Comparison of ENCODE assay signal across 8 mouse cellular contexts in genomic region chr7:24363228-24363627, GRCm38 (mm10). TPM values are rescaled to one million over a fixed set of nuclear protein-coding genes. Genes with fewer than 3 reads are reported as not detected.
DNase-seq lines count a peak whose midpoint lies in the region; ATAC-seq and TF ChIP-seq lines count a peak whose summit lies in the region.

No protein-coding gene starts in this region.

- no peaks in the 10 kb centered on the region for H3K36me3 ChIP-seq in limb, embryonic 11.5 days (ENCODE audit: control insufficient read depth, insufficient read depth, low read length)
- 0 out of 2 replicates have a peak, but pooled peaks cover 2% of the 10 kb centered on the region for H3K36me3 ChIP-seq in limb, embryonic 10.5 days

- no peak overlapping the region for H3K27ac ChIP-seq in cerebellum, adult 2 months (ENCODE audit: insufficient read depth, low read length)
- H3K27ac ChIP-seq in limb, embryonic 11.5 days (replicated peaks; ENCODE audit: low read depth, low read length) = no peak overlapping the region
- no peak overlapping the region for H3K27ac ChIP-seq in limb, embryonic 10.5 days
- no peak overlapping the region for H3K27ac ChIP-seq in bone marrow, adult 2 months (ENCODE audit: control insufficient read depth, insufficient read depth, low read depth, low read length, poor library complexity)

- no peaks in the 10 kb centered on the region for H3K4me1 ChIP-seq in cerebellum, adult 2 months (ENCODE audit: control insufficient read depth, insufficient read depth, low read length)
- no peaks in the 10 kb centered on the region for H3K4me1 ChIP-seq in limb, embryonic 11.5 days (ENCODE audit: control insufficient read depth, insufficient read depth, low read length)
- no peaks in the 10 kb centered on the region for H3K4me1 ChIP-seq in limb, embryonic 10.5 days
- H3K4me1 ChIP-seq in bone marrow, adult 2 months (ENCODE audit: control insufficient read depth, insufficient read depth, low read length) = peaks cover 2% of the 10 kb centered on the region; the same call in 1 of the 2 replicates

- DNase-seq in cerebellum, adult 2 months = no peak
- no peak for DNase-seq in cerebellum, adult 11-12 months
- peak; percentile 69 for DNase-seq in limb, embryonic 11.5 days (ENCODE audit: low spot score)
- DNase-seq in limb, embryonic 10.5 days (ENCODE audit: low spot score) = no peak
- peak; percentile 33 for DNase-seq in lung, postnatal 10 days
- DNase-seq in ovary, postnatal 36 days (ENCODE audit: low spot score) = no peak
- DNase-seq in urinary bladder, postnatal 10 days (ENCODE audit: low spot score) = no peak

- no peak overlapping the region for H3K9ac ChIP-seq in limb, embryonic 11.5 days (ENCODE audit: low read length)

- 0 out of 2 replicates have a peak, but pooled peaks have one; percentile 18 for TF ChIP-seq CTCF in cerebellum, adult 2 months (IDR thresholded peaks at IDR 0.05; ENCODE audit: borderline replicate concordance, insufficient read depth, low read depth, low read length)
- peak; percentile 40 for TF ChIP-seq CTCF in bone marrow, adult 2 months (IDR thresholded peaks at IDR 0.05; ENCODE audit: control insufficient read depth, insufficient read depth, low read length)

- 17% methylated on average over 7 of the region's 7 CpGs for WGBS in cerebellum, adult 2 months
- WGBS in limb, embryonic 11.5 days = 29% methylated on average over 6 of the region's 7 CpGs
- WGBS in limb, embryonic 10.5 days = 24% methylated on average over 7 of the region's 7 CpGs
- 17% methylated on average over 7 of the region's 7 CpGs for WGBS in bone marrow, adult 2 months

- no peaks in the 10 kb centered on the region; the same call in 1 of the 2 replicates for H3K9me3 ChIP-seq in limb, embryonic 11.5 days (ENCODE audit: control insufficient read depth, low read length)
- H3K9me3 ChIP-seq in limb, embryonic 10.5 days (replicated peaks) = no peaks in the 10 kb centered on the region; the same call in 1 of the 2 replicates

- no peak overlapping the region for H3K4me3 ChIP-seq in cerebellum, adult 2 months (replicated peaks; ENCODE audit: insufficient read depth, low read depth, low read length)
- no peak overlapping the region for H3K4me3 ChIP-seq in limb, embryonic 11.5 days (ENCODE audit: low read depth, low read length)
- no peak overlapping the region for H3K4me3 ChIP-seq in limb, embryonic 10.5 days
- no peak overlapping the region for H3K4me3 ChIP-seq in bone marrow, adult 2 months (replicated peaks; ENCODE audit: control insufficient read depth, low read depth, low read length)

- TF ChIP-seq POLR2A in cerebellum, adult 2 months (IDR thresholded peaks at IDR 0.05; ENCODE audit: borderline replicate concordance, insufficient read depth, low read length) = no peak
- TF ChIP-seq POLR2A in bone marrow, adult 2 months (IDR thresholded peaks at IDR 0.05; ENCODE audit: borderline replicate concordance, control insufficient read depth, low read depth, low read length) = no peak

- ATAC-seq in limb, embryonic 11.5 days (ENCODE audit: insufficient number of reproducible peaks, low FRiP score, low TSS enrichment, low read depth) = no peak

- H3K27me3 ChIP-seq in cerebellum, adult 2 months (ENCODE audit: control insufficient read depth, insufficient read depth, low read length) = no peaks in the 10 kb centered on the region
- no peaks in the 10 kb centered on the region for H3K27me3 ChIP-seq in limb, embryonic 11.5 days (ENCODE audit: control insufficient read depth, insufficient read depth, low read length)
- H3K27me3 ChIP-seq in limb, embryonic 10.5 days (ENCODE audit: low read depth, poor library complexity, severe bottlenecking) = 0 out of 2 replicates have a peak, but pooled peaks cover 4% of the 10 kb centered on the region

- H3K4me2 ChIP-seq in limb, embryonic 11.5 days (ENCODE audit: low read depth, severe bottlenecking) = no peak overlapping the region

RNA-seq across cellular contexts. Expression of gene Kcnn4, which starts 6.8 kb away (rescaled TPM):
- polyA plus RNA-seq in cerebellum, adult 2 months (2012; rRNA removed) = 0.49 and 0.59 TPM in 2 replicates
- 2.6 and 2.7 TPM in 2 replicates for polyA plus RNA-seq in limb, embryonic 11.5 days (2014; fragmentation: Nextera tagmentation; extraction: Ambion mirVana)
- polyA plus RNA-seq in limb, embryonic 10.5 days (2016; fragmentation: Nextera tagmentation; extraction: Ambion mirVana) = 3.6 and 4.0 TPM in 2 replicates
- polyA plus RNA-seq in bone marrow, adult 2 months (2011; ENCODE audit: insufficient read depth, insufficient read length, low replicate concordance, missing spikeins) = 118 and 180 TPM in 2 replicates

RNA-seq across cellular contexts. Expression of gene Lypd5, which starts 14.2 kb away (rescaled TPM):
- not detected in 2 replicates for polyA plus RNA-seq in cerebellum, adult 2 months (2012; rRNA removed)
- not detected in 2 replicates for polyA plus RNA-seq in limb, embryonic 11.5 days (2014; fragmentation: Nextera tagmentation; extraction: Ambion mirVana)
- polyA plus RNA-seq in limb, embryonic 10.5 days (2016; fragmentation: Nextera tagmentation; extraction: Ambion mirVana) = not detected in 2 replicates
- not detected in 2 replicates for polyA plus RNA-seq in bone marrow, adult 2 months (2011; ENCODE audit: insufficient read depth, insufficient read length, low replicate concordance, missing spikeins)

RNA-seq across cellular contexts. Expression of gene Tescl, which starts 29.5 kb away (rescaled TPM):
- polyA plus RNA-seq in cerebellum, adult 2 months (2012; rRNA removed) = 0.22 and 0.39 TPM in 2 replicates
- polyA plus RNA-seq in limb, embryonic 11.5 days (2014; fragmentation: Nextera tagmentation; extraction: Ambion mirVana) = not detected in 2 replicates
- not detected in 2 replicates for polyA plus RNA-seq in limb, embryonic 10.5 days (2016; fragmentation: Nextera tagmentation; extraction: Ambion mirVana)
- not detected in 2 replicates for polyA plus RNA-seq in bone marrow, adult 2 months (2011; ENCODE audit: insufficient read depth, insufficient read length, low replicate concordance, missing spikeins)

RNA-seq across cellular contexts. Expression of gene Smg9, which starts 36.2 kb away (rescaled TPM):
- polyA plus RNA-seq in cerebellum, adult 2 months (2012; rRNA removed) = 89.3 and 95.5 TPM in 2 replicates
- polyA plus RNA-seq in limb, embryonic 11.5 days (2014; fragmentation: Nextera tagmentation; extraction: Ambion mirVana) = 20.2 and 22.1 TPM in 2 replicates
- polyA plus RNA-seq in limb, embryonic 10.5 days (2016; fragmentation: Nextera tagmentation; extraction: Ambion mirVana) = 28.3 and 29.0 TPM in 2 replicates
- 32.3 and 59.7 TPM in 2 replicates for polyA plus RNA-seq in bone marrow, adult 2 months (2011; ENCODE audit: insufficient read depth, insufficient read length, low replicate concordance, missing spikeins)

RNA-seq across cellular contexts. Expression of gene Zfp94, which starts 46.8 kb away (rescaled TPM):
- 18.2 and 18.3 TPM in 2 replicates for polyA plus RNA-seq in cerebellum, adult 2 months (2012; rRNA removed)
- 13.2 and 14.2 TPM in 2 replicates for polyA plus RNA-seq in limb, embryonic 11.5 days (2014; fragmentation: Nextera tagmentation; extraction: Ambion mirVana)
- polyA plus RNA-seq in limb, embryonic 10.5 days (2016; fragmentation: Nextera tagmentation; extraction: Ambion mirVana) = 12.1 and 15.9 TPM in 2 replicates
- 1.9 and 5.4 TPM in 2 replicates for polyA plus RNA-seq in bone marrow, adult 2 months (2011; ENCODE audit: insufficient read depth, insufficient read length, low replicate concordance, missing spikeins)

Comparison
In these comparisons a context has a peak if more than half of its experiments do, and no peak if none do; other contexts are left out.
1. DNase-seq: peak in limb, embryonic 11.5 days (single experiment) and lung, postnatal 10 days (single experiment); none in cerebellum, adult 2 months (0 of 2), cerebellum, adult 11-12 months (single experiment), limb, embryonic 10.5 days (single experiment), ovary, postnatal 36 days (single experiment) and urinary bladder, postnatal 10 days (single experiment).
2. RNA of gene Kcnn4, which starts 6.8 kb away (polyA plus RNA-seq): 118 to 180 TPM in bone marrow, adult 2 months; 3.6 to 4.0 TPM in limb, embryonic 10.5 days, 2.6 to 2.7 TPM in limb, embryonic 11.5 days and 0.49 to 0.59 TPM in cerebellum, adult 2 months; every median in the first group is over 10 times any median in the second.